ENCODE assay signal across 37 mouse cellular contexts in the genomic region with DNA sequence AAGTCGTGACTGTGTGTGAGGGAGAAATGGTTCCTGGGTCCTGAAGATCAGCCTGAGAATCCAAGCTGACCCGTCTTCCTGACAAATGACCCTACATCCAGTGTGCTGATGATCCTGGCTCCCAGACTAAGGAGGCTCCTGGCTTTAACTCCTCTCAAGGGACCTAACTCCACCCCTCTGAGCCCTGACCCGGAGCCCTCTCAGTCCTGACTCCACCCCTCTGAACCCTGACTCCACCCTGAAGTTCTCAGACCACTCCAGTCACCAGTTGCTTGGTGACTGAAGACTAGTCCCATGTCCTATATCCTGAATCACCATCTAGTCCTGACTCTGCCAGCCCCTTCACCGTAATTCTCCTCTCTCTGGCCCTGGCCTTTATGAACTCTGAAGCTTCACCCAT. TPM values are rescaled to one million over a fixed set of nuclear protein-coding genes. Genes with fewer than 3 reads are reported as not detected.
DNase-seq lines count a peak whose midpoint lies in the region; ATAC-seq lines count a peak whose summit lies in the region.
"Had no signal": no experiment of that assay in that cellular context is flagged by ENCODE, and none has a peak within 500 bp of the region (broad histone marks: within the 10 kb centered on the region; RNA-seq: fewer than 3 reads in every experiment).

No protein-coding gene starts in this region.

- H3K27me3 ChIP-seq in heart, embryonic 12.5 days (replicated peaks) = peaks cover 60% of the 10 kb centered on the region
- H3K27me3 ChIP-seq: forebrain, embryonic 13.5 days; neural tube, embryonic 13.5 days had no signal

- no peak overlapping the region for H3K4me2 ChIP-seq in heart, embryonic 12.5 days
- H3K4me2 ChIP-seq: embryonic facial prominence, embryonic 13.5 days; forebrain, embryonic 13.5 days; limb, embryonic 13.5 days; liver, embryonic 12.5 days; neural tube, embryonic 13.5 days had no signal

- no peak overlapping the region for H3K27ac ChIP-seq in heart, embryonic 12.5 days (ENCODE audit: poor library complexity, severe bottlenecking)
- H3K27ac ChIP-seq: embryonic facial prominence, embryonic 13.5 days; forebrain, embryonic 13.5 days; heart, adult 2 months; hindbrain, postnatal 0 days; kidney, postnatal 0 days; limb, embryonic 13.5 days; liver, embryonic 12.5 days; midbrain, embryonic 10.5 days; neural tube, embryonic 13.5 days had no signal

- H3K4me3 ChIP-seq in heart, embryonic 12.5 days = no peak overlapping the region
- H3K4me3 ChIP-seq: embryonic facial prominence, embryonic 13.5 days; erythroblast, embryonic 14.5 days; forebrain, embryonic 13.5 days; heart, adult 2 months; limb, embryonic 13.5 days; liver, embryonic 12.5 days; midbrain, embryonic 10.5 days; myocyte; neural tube, embryonic 13.5 days had no signal

- no peaks in the 10 kb centered on the region for H3K36me3 ChIP-seq in heart, embryonic 12.5 days
- H3K36me3 ChIP-seq: embryonic facial prominence, embryonic 13.5 days; limb, embryonic 13.5 days; liver, embryonic 12.5 days; midbrain, embryonic 10.5 days; neural tube, embryonic 13.5 days had no signal

- WGBS in heart, embryonic 12.5 days = 24% methylated on average over 4 of the region's 4 CpGs

- no peak for ATAC-seq in heart, embryonic 12.5 days (ENCODE audit: insufficient number of reproducible peaks, low FRiP score)
- ATAC-seq: forebrain, embryonic 13.5 days; hindbrain, postnatal 0 days; liver, embryonic 12.5 days had no signal

- intact Hi-C loops in gastrocnemius, postnatal 14 days (cut with DNase I; ENCODE audit: low total_unique reads) = no loop called here

- no peaks in the 10 kb centered on the region; the same call in 1 of the 2 replicates for H3K9me3 ChIP-seq in heart, embryonic 12.5 days (replicated peaks)
- H3K9me3 ChIP-seq: embryonic facial prominence, embryonic 13.5 days; forebrain, embryonic 13.5 days; limb, embryonic 13.5 days; liver, embryonic 12.5 days; midbrain, embryonic 10.5 days; neural tube, embryonic 13.5 days had no signal

- H3K9ac ChIP-seq in heart, embryonic 12.5 days = no peak overlapping the region
- H3K9ac ChIP-seq: embryonic facial prominence, embryonic 13.5 days; forebrain, embryonic 13.5 days; limb, embryonic 13.5 days; liver, embryonic 12.5 days; neural tube, embryonic 13.5 days had no signal

- no peaks in the 10 kb centered on the region for H3K4me1 ChIP-seq in heart, embryonic 12.5 days (replicated peaks)
- H3K4me1 ChIP-seq: forebrain, embryonic 13.5 days; liver, embryonic 12.5 days had no signal

- DNase-seq in gastrocnemius, adult 18-20 months (ENCODE audit: low spot score) = peak; percentile 29
- no peak for DNase-seq in gastrocnemius, postnatal 14 days
- DNase-seq in heart, adult 9 months (ENCODE audit: low spot score in 2 of 2) = peak; percentile 12 to 19
- DNase-seq in ES-CJ7 (ENCODE audit: low read depth, low spot score) = peak; percentile 33
- peak; percentile 20 for DNase-seq in skeletal muscle tissue, adult 2 months (ENCODE audit: low read depth, low spot score)
- DNase-seq in cerebellum, adult 9-11 months = no peak
- DNase-seq: adrenal gland, adult 2 months; cerebellum, adult 11 months; cerebellum, postnatal 10 days; embryo, embryonic 11 days; kidney, adult 11 months; layer of hippocampus, adult 9-11 months; lung, adult 18-20 months; lung, postnatal 10 days; retina, postnatal 1 day; right cerebral cortex, postnatal 25 days; thymus, postnatal 25 days had no signal

RNA-seq across cellular contexts. Expression of a gene that starts 1.4 kb away (rescaled TPM):
- total RNA-seq in gastrocnemius, adult 18-20 months (2021) = not detected
- total RNA-seq in gastrocnemius, postnatal 14 days (2021) = not detected
- 0.18 TPM in 1 of 2 replicates, not detected in the other for polyA plus RNA-seq in heart, embryonic 12.5 days (2016; fragmentation: Nextera tagmentation; extraction: Ambion mirVana)
- total RNA-seq: adrenal gland, adult 2 months; adrenal gland, postnatal 4 days; heart, adult 2 months; heart, postnatal 10 days; left cerebral cortex, adult 18-20 months; left cerebral cortex, postnatal 25 days had no signal
- polyA plus RNA-seq: adrenal gland, adult 2 months; erythroblast, embryonic 14.5 days; forebrain, embryonic 13.5 days; heart, adult 2 months; hindbrain, embryonic 11.5 days; kidney, postnatal 0 days; large intestine, adult 2 months; liver, embryonic 12.5 days; midbrain, embryonic 10.5 days; spleen, adult 2 months had no signal

RNA-seq across cellular contexts. Expression of a gene that starts 40.6 kb away (rescaled TPM):
- total RNA-seq in gastrocnemius, adult 18-20 months (2021) = not detected
- not detected for total RNA-seq in gastrocnemius, postnatal 14 days (2021)
- not detected in 2 replicates for polyA plus RNA-seq in heart, embryonic 12.5 days (2016; fragmentation: Nextera tagmentation; extraction: Ambion mirVana)
- total RNA-seq: adrenal gland, adult 2 months; adrenal gland, postnatal 4 days; heart, adult 2 months; heart, postnatal 10 days; hindbrain, postnatal 0 days; left cerebral cortex, adult 18-20 months; left cerebral cortex, postnatal 25 days had no signal
- polyA plus RNA-seq: adrenal gland, adult 2 months; forebrain, embryonic 13.5 days; heart, adult 2 months; hindbrain, postnatal 0 days; kidney, postnatal 0 days; large intestine, adult 2 months; liver, embryonic 12.5 days; midbrain, embryonic 10.5 days; midbrain, embryonic 16.5 days; myocyte; neural tube, embryonic 13.5 days; spleen, adult 2 months had no signal

RNA-seq across cellular contexts. Expression of a gene that starts 51.2 kb away (rescaled TPM):
- total RNA-seq in gastrocnemius, adult 18-20 months (2021) = not detected
- total RNA-seq in gastrocnemius, postnatal 14 days (2021) = not detected
- polyA plus RNA-seq in heart, embryonic 12.5 days (2016; fragmentation: Nextera tagmentation; extraction: Ambion mirVana) = not detected in 2 replicates
- total RNA-seq: adrenal gland, adult 2 months; adrenal gland, postnatal 4 days; heart, adult 2 months; heart, postnatal 10 days; hindbrain, postnatal 0 days; left cerebral cortex, adult 18-20 months; left cerebral cortex, postnatal 25 days had no signal
- polyA plus RNA-seq: adrenal gland, adult 2 months; embryonic facial prominence, embryonic 13.5 days; erythroblast, embryonic 14.5 days; forebrain, embryonic 13.5 days; heart, adult 2 months; hindbrain, embryonic 11.5 days; hindbrain, postnatal 0 days; kidney, postnatal 0 days; large intestine, adult 2 months; limb, embryonic 13.5 days; liver, embryonic 12.5 days; midbrain, embryonic 10.5 days; midbrain, embryonic 16.5 days; myocyte; neural tube, embryonic 13.5 days; spleen, adult 2 months had no signal

RNA-seq across cellular contexts. Expression of a gene that starts 58.0 kb away (rescaled TPM):
- total RNA-seq in gastrocnemius, adult 18-20 months (2021) = not detected
- not detected for total RNA-seq in gastrocnemius, postnatal 14 days (2021)
- not detected in 2 replicates for polyA plus RNA-seq in heart, embryonic 12.5 days (2016; fragmentation: Nextera tagmentation; extraction: Ambion mirVana)
- total RNA-seq: adrenal gland, adult 2 months; adrenal gland, postnatal 4 days; heart, adult 2 months; heart, postnatal 10 days; hindbrain, postnatal 0 days had no signal
- polyA plus RNA-seq: adrenal gland, adult 2 months; embryonic facial prominence, embryonic 13.5 days; erythroblast, embryonic 14.5 days; forebrain, embryonic 13.5 days; heart, adult 2 months; hindbrain, embryonic 11.5 days; hindbrain, postnatal 0 days; kidney, postnatal 0 days; large intestine, adult 2 months; limb, embryonic 13.5 days; liver, embryonic 12.5 days; midbrain, embryonic 10.5 days; midbrain, embryonic 16.5 days; myocyte; neural tube, embryonic 13.5 days; spleen, adult 2 months had no signal

Comparison
In these comparisons a context has a peak if more than half of its experiments do, and no peak if none do; other contexts are left out.
1. DNase-seq: peak in gastrocnemius, adult 18-20 months (single experiment), heart, adult 9 months (2 of 2), ES-CJ7 (single experiment) and skeletal muscle tissue, adult 2 months (single experiment); none in gastrocnemius, postnatal 14 days (single experiment) and cerebellum, adult 9-11 months (single experiment).